Mouse (Mus musculus): ENCODE results near the gene Ncoa4. TPM values are rescaled to one million over a fixed set of nuclear protein-coding genes. Genes with fewer than 3 reads are reported as not detected.

Ncoa4 gene
- 34.3 and 49.4 TPM in 2 replicates for polyA plus RNA-seq (2012; rRNA removed)

GRCm38 (mm10) chr14:32159690-32160246, at the start of gene Ncoa4:
Ncoa4 (plus strand) TSS chr14:32159865.

GRCm38 (mm10) chr14:32141723-32142122, 17.9 kb upstream of the Ncoa4 start, which contains the start of gene Msmb:
Msmb (plus strand) TSS chr14:32142023.

GRCm38 (mm10) chr14:32201791-32202451, 42.3 kb downstream of the Ncoa4 start, which contains the start of the genes Timm23 and Parg:
Timm23 (minus strand) TSS chr14:32201898.
Parg (plus strand) TSS chr14:32201949.

Other genes starting within 250 kb of the Ncoa4 start
- gene Galnt15, start 130.9 kb upstream of the Ncoa4 start, polyA plus RNA-seq (2012; rRNA removed), result 23.3 and 25.4 TPM in 2 replicates
- gene Oxnad1, start 74.5 kb upstream of the Ncoa4 start, polyA plus RNA-seq (2012; rRNA removed), result 14.0 and 15.4 TPM in 2 replicates
- 12.7 and 14.1 TPM in 2 replicates for gene Dph3, start 74.1 kb upstream of the Ncoa4 start, polyA plus RNA-seq (2012; rRNA removed)
- gene Msmb, start 17.8 kb upstream of the Ncoa4 start, polyA plus RNA-seq (2012; rRNA removed), result not detected in 2 replicates
- 243 and 307 TPM in 2 replicates for gene Timm23, start 42.0 kb downstream of the Ncoa4 start, polyA plus RNA-seq (2012; rRNA removed)
- 4.5 and 5.4 TPM in 2 replicates for gene Parg, start 42.1 kb downstream of the Ncoa4 start, polyA plus RNA-seq (2012; rRNA removed)
- gene Ogdhl, start 162.2 kb downstream of the Ncoa4 start, polyA plus RNA-seq (2012; rRNA removed), result 19.1 and 20.0 TPM in 2 replicates
- gene 1700024G13Rik, start 228.5 kb downstream of the Ncoa4 start, polyA plus RNA-seq (2012; rRNA removed), result 8.0 and 9.1 TPM in 2 replicates